Mouse (Mus musculus): ENCODE data around the gene Obscn. TPM values are rescaled to one million over a fixed set of nuclear protein-coding genes. Genes with fewer than 3 reads are reported as not detected.

Gene Obscn
- total RNA-seq, 2 experiments from 2014 or later, result 2.9 TPM

DNA sequence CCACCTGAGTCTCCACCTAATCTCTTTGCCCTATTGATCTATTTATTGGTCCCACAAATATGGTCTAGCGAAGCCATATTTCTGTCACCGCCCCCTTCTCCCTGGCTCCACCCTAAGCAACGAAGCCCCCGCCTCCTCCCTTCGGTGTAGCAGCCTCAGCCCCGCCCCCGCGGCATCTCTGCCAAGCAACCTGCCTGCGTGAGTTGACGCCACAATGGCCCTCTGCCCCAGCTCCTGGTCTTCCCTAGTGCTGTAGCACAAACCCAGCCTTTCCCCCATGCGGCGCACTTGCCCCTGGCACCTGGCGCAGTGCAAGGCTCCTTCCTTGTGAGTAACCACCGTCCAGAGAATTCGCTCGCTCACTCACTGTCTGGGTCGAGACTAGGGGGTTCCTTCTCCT is 172.7 kb downstream of the Obscn start:
- peak in 1 of 2 experiments; percentile 48 for DNase-seq (ENCODE audit: low spot score in 2 of 2)

- DNase-seq (ENCODE audit: low spot score in 2 of 2), result peak in 1 of 2 experiments; percentile 36
These were observed 174.6 kb downstream of the Obscn start for GRCm38 (mm10) chr11:58961364-58962177.

- peak; percentile 74 to 78 for DNase-seq (ENCODE audit: low spot score in 2 of 2)
These were observed 176.2 kb downstream of the Obscn start for GRCm38 (mm10) chr11:58959921-58960465.

GRCm38 (mm10) chr11:58959186-58959825 is 176.9 kb downstream of the Obscn start:
- no peak for DNase-seq (ENCODE audit: low spot score in 2 of 2)

- no peak for DNase-seq (ENCODE audit: low spot score in 2 of 2)
These were observed 177.7 kb downstream of the Obscn start for GRCm38 (mm10) chr11:58958536-58958935.

- DNase-seq (ENCODE audit: low spot score in 2 of 2), result no peak
These were observed 178.8 kb downstream of the Obscn start for GRCm38 (mm10) chr11:58957226-58957914.

DNA sequence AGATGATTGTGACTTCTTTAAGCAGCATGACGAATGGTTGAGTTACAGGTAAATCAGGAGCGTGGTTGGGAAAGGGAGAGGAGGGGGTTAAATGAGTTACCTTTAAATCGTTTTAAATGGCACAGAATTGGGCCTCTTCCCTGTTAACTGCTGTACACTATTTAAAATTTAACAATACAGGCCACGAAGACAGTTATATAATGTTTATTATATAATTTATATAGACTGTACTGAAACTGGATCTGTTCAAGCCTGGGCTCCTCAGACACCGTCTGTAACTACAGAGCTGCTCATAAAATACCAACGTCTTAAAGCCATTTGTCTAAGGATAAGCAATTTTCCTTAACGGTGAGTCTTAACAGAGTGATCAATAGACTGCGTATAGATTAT is 180.3 kb downstream of the Obscn start:
- DNase-seq (ENCODE audit: low spot score in 2 of 2), result no peak

DNA sequence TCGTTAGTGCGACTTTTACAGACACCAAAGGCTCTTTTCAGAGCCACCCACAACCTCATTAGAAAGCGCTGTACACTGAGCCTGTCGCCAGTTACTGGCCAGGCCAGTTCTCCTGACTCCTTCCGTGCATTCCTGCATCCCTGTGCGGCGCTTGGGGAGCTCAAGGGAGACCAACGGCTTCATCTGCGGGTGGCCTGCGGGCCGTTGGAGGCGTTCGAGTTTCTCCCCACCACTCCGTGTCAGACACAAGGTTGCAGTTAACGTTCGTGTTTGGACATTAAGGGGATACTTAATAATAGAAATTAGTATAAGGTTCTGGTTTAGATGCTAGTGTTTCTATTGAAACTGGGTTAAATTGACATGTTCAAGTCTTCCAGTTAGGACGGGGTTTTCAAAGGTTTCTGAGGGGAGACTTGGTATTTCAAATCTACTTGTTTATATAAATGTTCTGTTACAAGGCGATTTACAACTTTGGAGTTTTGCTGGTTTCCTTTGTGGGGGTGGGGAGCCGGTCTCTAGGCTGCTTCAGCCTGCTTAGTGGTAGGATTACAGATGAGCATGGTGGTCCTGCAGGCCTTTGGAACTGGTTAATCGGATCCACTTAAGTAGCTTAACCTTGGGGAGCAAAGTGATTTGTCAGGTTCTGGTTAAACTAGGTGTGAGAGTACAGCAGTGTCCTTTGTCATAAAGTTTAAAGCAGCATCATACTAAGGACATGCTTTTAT is 180.9 kb downstream of the Obscn start:
- no peak for DNase-seq (ENCODE audit: low spot score in 2 of 2)

DNA sequence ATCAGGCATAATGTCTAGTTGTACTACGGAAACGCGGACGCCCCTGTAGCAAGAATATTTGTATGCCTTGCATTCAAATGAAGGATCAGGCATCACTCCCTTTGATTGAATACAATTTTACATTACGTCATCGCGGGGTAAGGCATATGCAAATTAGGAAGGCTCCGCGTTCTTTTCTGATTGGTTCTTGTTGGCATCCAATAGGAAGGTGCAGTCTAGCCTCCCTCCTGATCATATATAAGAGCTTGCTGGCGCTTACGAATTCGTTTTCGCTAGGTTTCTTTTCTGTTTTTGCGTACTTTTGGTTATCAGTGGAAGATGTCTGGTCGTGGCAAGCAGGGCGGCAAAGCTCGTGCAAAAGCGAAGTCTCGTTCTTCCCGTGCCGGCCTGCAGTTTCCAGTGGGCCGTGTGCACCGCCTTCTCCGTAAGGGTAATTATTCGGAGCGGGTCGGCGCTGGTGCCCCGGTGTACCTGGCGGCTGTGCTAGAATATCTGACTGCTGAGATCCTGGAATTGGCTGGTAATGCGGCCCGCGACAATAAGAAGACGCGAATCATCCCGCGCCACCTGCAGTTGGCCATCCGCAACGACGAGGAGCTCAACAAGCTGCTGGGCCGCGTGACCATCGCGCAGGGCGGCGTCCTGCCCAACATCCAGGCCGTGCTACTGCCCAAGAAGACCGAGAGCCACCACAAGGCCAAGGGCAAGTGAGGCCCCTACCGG is 181.6 kb downstream of the Obscn start, which contains the start of the genes Hist3h2a and Trim17:
Hist3h2a (plus strand) TSS at position 266 of the 723 bp plus-strand sequence.
Trim17 (plus strand) TSS at position 266 of the 723 bp plus-strand sequence.
- peak; percentile 84 to 88 for DNase-seq (ENCODE audit: low spot score in 2 of 2)

DNA sequence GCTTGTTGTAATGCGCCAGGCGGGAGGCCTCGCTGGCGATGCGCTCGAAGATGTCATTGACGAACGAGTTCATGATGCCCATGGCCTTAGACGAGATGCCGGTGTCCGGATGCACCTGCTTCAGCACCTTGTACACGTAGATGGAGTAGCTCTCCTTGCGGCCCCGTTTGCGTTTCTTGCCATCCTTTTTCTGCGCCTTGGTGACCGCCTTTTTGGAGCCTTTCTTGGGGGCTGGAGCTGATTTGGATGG is 182.1 kb downstream of the Obscn start:
- DNase-seq (ENCODE audit: low spot score in 2 of 2), result peak in 1 of 2 experiments; percentile 81

- DNase-seq (ENCODE audit: low spot score in 2 of 2), result peak; percentile 42 to 49
These were observed 182.6 kb downstream of the Obscn start for GRCm38 (mm10) chr11:58953351-58954169.

DNA sequence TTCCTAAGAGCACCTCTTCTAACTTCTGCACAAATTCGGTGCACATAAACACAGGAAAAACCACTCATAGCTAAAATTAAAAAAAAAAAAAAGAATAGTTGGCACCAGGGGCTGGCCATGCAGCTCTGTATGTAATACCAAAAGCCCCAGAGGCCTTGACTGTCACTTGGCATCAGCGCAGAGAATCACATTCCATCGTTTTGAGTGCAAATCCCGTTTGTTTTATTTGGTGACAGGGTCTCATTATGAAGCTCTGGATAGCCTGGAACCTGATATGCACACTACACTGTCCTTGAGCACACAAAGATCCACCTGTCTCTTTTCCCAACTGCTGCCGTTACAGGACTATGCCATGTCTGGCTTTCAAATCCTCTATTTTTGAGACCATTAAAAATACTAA is 185.0 kb downstream of the Obscn start:
- DNase-seq (ENCODE audit: low spot score in 2 of 2), result no peak

DNA sequence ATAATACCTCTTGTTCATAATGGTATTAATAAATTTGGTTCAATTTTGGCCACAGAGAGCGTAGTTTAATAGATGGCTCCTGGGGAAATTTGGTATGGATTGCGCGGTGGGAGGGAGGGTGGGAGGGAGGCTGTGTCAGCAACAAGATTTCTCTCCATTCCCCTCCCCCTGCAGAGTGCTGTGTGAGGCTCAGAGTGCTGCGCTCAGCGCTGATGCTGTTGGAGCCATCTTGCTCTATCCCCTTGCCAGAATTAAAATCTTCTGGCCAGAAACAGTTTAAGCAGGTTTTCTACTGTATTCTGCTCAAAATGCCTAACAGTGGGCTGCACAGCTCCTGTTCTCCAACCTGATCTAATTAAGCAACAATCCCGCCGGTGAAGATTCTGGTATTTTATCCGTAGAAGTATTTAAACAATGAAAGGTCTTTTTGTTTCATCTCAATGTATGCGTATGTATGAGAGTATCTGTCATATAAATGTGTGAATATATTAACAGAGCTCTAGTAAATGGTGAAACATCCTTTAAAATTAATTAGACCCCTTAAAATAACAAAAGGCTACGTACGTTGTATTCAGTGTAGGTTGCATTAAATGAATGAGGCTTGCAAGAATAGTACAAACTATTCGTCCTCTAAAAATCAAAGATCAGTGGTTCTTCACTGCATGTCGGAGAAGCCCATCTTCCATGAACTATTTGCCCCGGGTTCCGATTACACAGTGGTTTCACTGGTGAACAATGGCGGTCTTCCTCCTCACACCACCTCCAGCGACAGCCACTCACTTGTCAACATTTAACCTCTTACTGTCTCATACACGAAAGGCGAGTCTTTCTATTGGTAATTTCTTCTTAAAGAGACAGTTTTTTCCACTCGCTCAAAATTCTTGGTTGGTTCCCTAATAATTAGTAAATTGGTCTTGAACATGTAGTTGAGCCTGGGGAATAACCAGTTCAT is 186.4 kb downstream of the Obscn start:
- DNase-seq (ENCODE audit: low spot score in 2 of 2), result peak; percentile 46 to 64

DNA sequence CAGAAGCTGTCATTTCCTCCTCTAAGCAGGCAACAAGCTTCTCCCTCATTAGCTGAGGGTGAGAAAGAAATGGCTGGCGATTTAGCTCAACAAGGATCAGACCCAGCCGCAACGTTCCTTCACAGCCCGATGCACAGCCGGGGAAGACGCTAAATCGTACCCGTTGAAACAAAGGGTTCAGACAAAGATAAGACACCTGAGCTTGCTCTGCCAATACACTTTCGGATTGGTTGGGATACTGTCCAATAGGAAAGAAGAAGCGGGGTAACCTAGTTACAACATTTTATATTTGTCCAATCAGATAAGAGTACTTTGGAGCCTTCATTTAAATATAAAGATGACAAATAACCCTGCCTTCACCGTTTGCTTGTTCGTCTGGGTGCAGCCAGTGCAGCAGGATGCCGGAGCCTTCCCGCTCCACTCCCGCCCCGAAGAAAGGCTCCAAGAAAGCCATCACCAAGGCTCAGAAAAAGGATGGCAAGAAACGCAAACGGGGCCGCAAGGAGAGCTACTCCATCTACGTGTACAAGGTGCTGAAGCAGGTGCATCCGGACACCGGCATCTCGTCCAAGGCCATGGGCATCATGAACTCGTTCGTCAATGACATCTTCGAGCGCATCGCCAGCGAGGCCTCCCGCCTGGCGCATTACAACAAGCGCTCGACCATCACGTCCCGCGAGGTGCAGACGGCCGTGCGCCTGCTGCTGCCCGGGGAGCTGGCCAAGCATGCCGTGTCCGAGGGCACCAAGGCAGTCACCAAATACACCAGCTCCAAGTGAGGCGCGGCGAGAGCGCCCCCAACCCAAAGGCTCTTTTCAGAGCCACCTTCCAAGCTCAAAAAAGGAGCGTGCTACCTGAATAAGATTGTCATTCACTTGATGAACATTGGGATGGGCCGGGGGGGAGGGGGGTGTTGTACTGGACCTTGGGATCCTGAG is 187.4 kb downstream of the Obscn start, which contains the start of gene Hist3h2ba:
Hist3h2ba (plus strand) TSS at position 379 of the 938 bp plus-strand sequence.
- DNase-seq (ENCODE audit: low spot score in 2 of 2), result peak; percentile 72 to 78

DNA sequence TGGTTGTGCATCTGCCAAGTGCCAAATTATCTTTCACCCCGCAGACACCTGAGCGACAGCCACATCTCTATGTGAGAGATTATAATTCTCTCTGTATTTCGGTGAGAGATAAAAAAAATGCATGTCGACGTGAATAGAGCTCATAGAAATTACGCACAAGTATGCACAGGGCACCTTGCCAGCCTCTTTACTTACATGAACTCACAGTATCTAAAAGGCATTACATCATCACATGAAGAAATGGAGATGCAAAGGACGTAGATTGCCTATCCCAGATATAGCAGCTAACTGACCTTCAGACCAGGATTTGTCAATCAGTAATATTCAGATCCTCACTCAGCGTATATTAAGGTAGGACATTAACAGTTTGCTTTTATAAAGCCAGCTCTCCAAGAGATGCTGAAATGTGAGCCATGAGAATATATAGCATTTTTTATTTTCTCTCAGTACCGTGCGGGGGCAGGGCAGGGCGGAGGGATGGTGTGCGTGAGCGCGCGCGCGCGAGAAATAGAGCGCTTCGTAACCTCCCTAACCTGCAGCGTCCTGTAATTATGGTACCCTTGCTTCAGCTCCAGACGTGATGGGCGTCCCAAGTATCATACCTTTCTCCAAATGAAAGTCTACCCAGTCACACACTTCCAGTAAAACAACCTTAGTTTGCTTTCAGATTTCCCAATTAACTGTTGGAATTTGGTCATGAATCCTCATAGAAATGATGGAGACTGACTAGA is 188.2 kb downstream of the Obscn start:
- DNase-seq (ENCODE audit: low spot score in 2 of 2), result peak; percentile 48 to 64

- DNase-seq (ENCODE audit: low spot score in 2 of 2), result no peak
These were observed 188.9 kb downstream of the Obscn start for GRCm38 (mm10) chr11:58947306-58947705.
